Mouse (Mus musculus) heart, adult 2 months (tissue): ENCODE measurements at regions not wholly inside any gene's neighbourhood (a gene's known extent, or its start where the extent isn't known, plus 50 kb on each side); places are given as distances from the start of the nearest gene placed in this dataset.

Source experiments
- CTCF ChIP-seq: fragments of 200-600 bp; IDR thresholded peaks from 2 replicates; pipeline ENCODE4 v1.8.1; 2022; ENCODE audit warnings: antibody characterized with exemption, mild to moderate bottlenecking, moderate library complexity
- EP300 ChIP-seq: fragments of 200-500 bp; IDR thresholded peaks from 2 replicates; pipeline ENCODE4 v1.6.1; 2011; ENCODE audit warnings: low read depth, low read length, control low read depth; ENCODE audit not compliant: insufficient read depth
- POLR2A ChIP-seq: fragments of 200-500 bp; IDR thresholded peaks from 2 replicates; pipeline ENCODE4 v1.6.1; 2011; ENCODE audit warnings: mild to moderate bottlenecking, low read depth, low read length, control low read depth; ENCODE audit not compliant: insufficient read depth

- no peak for TF ChIP-seq POLR2A
- TF ChIP-seq CTCF = no peak
- TF ChIP-seq EP300 = no peak
Measured at GRCm38 (mm10) chr2:75064406-75065115, 239.0 kb downstream of the Mtx2 start.
